Mouse (Mus musculus) Patski (cell line): ENCODE measurements at regions not wholly inside any gene's neighbourhood (a gene's known extent, or its start where the extent isn't known, plus 50 kb on each side); places are given as distances from the start of the nearest gene placed in this dataset.
A peak's percentile ranks its signal among the peaks of the same experiment; 100 is the strongest.

ENCODE experiments used
- ATAC-seq: fragments of 100-300 bp; one replicate; pipeline ENCODE4 v1.8.0; 2021
- CTCF ChIA-PET: fragments of 350-600 bp; sonication (Branson Sonifier 250); formaldehyde crosslinking; loops from one replicate; lab custom pipeline; 2022; ENCODE audit warnings: inconsistent platforms; lab: Charles Lee
- POLR2A ChIA-PET: fragments of 350-600 bp; sonication (Branson Sonifier 250); formaldehyde crosslinking; loops from one replicate; lab custom pipeline; 2022; ENCODE audit warnings: antibody characterized with exemption, inconsistent platforms; lab: Charles Lee
- DNase-seq: peaks from one replicate; pipeline ENCODE4 v3.0.0-alpha.2; 2011; ENCODE audit warnings: low read depth, low spot score
- H3K27me3 ChIP-seq: fragments of 371-371 bp; one replicate; pipeline ENCODE4 v1.5.1; 2021
- CTCF ChIP-seq: fragments of 100-300 bp; IDR thresholded peaks from one replicate; pipeline ENCODE4 v1.5.1; 2021
- in situ Hi-C: fragments of 300-500 bp; cut with MboI; formaldehyde crosslinking; loops from 3 replicates; pipeline ENCODE4 v1.11.1; 2018; ENCODE audit warnings: low pct_unique_long_range_greater_than_20kb, mixed read lengths

DNA sequence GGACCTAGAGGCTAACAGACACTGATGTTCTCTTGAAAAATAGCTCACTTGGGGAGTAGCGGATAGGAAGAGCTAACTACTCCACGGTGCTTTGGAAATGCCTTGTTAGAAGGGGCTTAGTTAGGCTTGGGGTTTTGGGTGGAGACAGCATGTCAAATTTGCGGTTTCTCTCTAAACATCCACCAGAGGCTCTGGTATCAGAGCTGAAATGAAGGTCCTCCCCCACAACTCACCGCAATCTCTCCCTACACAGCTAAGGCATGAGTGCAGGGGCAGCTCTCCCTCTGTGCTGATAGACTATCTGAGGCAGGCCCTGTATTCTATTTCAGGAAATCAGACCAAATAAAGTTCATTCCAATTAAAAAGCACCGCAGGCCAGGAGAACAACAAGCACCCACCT lies 259.1 kb upstream of the Prok2 start:
- POLR2A ChIA-PET: no interaction called here
- peaks cover 35% of the 10 kb centered on the region for H3K27me3 ChIP-seq
- DNase-seq (no peak), ATAC-seq (no peak)
- in situ Hi-C loops: no loop called here
- CTCF ChIA-PET: interaction anchor here (1.4 kb wide), 1 partner anchor 11 kb away, joined by 5 read pairs; no protein-coding TSS in a partner anchor
- no peak for TF ChIP-seq CTCF

DNA sequence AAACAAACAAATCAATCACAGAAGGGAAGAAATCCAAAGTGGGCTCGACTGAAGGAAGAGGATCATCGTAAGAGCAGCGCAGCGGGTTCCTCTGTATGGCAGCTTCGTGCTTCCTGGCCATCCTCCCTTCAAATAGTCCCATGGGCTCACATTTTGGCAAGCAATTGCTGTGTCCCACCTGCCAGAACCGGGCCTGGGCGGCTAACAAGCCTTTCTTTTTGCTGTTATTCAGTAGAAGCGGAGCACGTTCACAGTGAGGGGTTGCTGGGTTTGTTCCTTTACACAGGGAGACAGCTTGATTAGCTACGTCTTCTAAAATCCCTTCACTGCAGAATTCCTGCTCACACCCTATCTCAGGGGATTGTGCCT lies 258.6 kb upstream of the Prok2 start:
- in situ Hi-C loops: no loop called here
- ChIA-PET POLR2A (no interaction called here), CTCF (interaction anchor here (1.4 kb wide), 1 partner anchor 11 kb away, joined by 5 read pairs; no protein-coding TSS in a partner anchor)
- H3K27me3 ChIP-seq: peaks cover 35% of the 10 kb centered on the region
- ATAC-seq (no peak), DNase-seq (no peak)
- no peak for TF ChIP-seq CTCF

DNA sequence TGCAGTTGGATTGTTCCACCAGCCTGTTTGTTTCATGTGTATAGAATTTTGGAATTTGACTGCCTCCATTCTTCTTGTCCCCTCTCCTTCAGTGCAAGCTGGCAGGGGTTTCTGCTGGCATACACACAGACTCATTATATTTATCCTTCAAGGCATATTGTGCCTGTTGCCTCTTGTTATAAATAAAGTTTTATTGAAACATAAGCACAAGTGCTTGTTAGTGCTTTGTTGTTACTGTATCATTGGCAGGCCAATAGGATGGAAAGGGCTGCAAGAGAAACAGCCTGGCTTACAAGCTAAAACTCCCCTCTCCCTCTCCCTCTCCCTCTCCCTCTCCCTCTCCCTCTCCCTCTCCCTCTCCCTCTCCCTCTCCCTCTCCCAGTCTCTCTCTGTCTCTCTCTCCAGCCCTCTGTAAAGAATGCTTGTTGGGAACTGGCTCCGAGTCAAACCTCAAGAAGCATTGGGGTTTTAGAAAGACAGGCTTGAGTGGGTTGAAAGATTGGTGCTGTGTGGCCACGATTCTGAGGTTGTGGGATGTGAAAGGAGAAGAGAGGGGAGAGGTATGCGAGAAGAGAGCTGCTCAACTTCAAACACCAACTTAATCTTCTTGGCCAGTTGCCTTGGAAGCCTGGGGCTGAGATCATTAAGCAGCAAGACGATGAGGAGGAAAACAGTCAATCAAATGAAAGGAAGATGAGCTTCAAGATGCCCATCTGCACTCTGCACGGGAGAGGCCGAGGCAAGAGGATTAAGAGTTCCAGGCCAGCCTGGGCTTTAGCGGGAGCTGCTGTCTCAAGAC lies 258.1 kb upstream of the Prok2 start:
- in situ Hi-C loops: no loop called here
- no peak for TF ChIP-seq CTCF
- POLR2A ChIA-PET: no interaction called here
- DNase-seq (peak; percentile 82), ATAC-seq (peak; percentile 58)
- CTCF ChIA-PET: interaction anchor here (1.4 kb wide), 1 partner anchor 10 kb away, joined by 5 read pairs; no protein-coding TSS in a partner anchor
- peaks cover 39% of the 10 kb centered on the region for H3K27me3 ChIP-seq

DNA sequence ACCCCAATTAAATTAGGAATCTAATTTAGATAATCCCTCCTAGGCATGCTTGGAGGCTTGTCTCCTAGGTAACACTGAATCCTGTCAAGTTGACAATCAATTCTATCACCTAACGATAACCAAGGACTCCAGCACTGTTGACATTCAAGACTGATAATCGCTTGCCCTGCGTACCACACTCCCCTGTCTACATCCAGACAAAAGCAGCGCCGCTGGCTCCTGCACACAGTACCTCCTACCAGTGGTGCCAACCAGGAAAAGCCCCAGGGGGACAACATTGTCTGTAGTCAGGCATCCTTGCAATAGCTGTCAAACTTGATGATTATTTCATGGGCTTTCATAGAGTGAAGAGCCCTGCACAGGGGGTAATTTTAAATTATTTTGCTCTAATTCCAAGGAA lies 253.4 kb upstream of the Prok2 start:
- CTCF ChIA-PET: interaction anchor here (1.5 kb wide), 1 partner anchor 8 kb away, joined by 5 read pairs; no protein-coding TSS in a partner anchor
- peaks cover 12% of the 10 kb centered on the region for H3K27me3 ChIP-seq
- in situ Hi-C loops: no loop called here
- no peak for TF ChIP-seq CTCF
- POLR2A ChIA-PET: no interaction called here
- ATAC-seq (no peak), DNase-seq (no peak)

DNA sequence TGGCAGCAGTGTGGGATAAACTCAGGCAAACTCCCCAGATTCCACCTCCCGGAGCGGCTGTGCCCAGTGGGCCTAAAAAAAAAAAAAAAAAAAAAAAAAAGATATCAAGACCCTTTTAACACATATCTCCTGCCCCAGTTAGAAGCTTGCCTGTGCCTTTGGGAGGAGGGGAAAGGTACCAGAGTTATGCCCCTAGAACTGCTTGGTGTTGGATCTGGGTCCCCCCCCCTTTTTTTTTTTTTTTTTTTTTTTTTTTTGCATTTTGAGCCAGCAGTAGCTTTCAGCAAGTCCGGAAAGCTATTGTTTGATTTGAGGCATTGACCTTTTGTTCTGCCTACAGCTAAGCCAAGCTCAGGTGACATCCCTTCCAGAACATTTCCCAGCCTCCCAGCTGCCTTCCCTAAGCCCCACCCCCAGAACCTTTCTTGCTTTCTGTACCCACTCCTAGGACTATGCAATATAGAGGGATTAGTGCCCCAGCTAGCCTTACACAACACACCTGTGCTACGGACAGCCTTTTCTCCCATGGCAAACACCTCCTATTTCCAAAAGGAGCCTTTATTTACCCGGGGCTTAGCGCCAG lies 252.1 kb upstream of the Prok2 start:
- no peak for DNase-seq
- ChIA-PET POLR2A (interaction anchor here (0.6 kb wide), 4 partner anchors 9 to 1209 kb away, joined by 3 to 5 read pairs (median 4); no protein-coding TSS in a partner anchor), CTCF (no interaction called here)
- no peak for ATAC-seq
- in situ Hi-C loops: no loop called here
- H3K27me3 ChIP-seq: peaks cover 12% of the 10 kb centered on the region
- no peak for TF ChIP-seq CTCF

DNA sequence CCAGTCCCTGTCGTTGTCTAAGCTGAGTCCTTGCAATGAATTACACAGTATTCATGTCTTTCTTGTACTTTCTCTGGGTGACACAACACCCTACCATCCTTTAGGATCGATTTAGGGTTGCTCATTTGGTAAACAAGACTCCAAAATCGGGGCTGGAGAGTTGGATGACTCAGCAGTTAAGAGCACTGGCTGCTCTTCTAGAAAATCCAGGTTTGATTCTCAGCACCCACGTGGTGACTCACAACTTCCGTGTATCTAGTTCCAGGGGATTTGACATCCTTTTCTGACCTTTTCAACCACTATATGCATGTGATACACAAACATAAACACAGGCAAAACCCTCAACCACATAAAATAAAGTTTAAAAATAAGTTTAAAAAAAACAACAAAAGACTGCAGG lies 250.0 kb upstream of the Prok2 start:
- TF ChIP-seq CTCF: no peak
- ATAC-seq (no peak), DNase-seq (no peak)
- ChIA-PET CTCF (no interaction called here), POLR2A (no interaction called here)
- peaks cover 22% of the 10 kb centered on the region for H3K27me3 ChIP-seq
- in situ Hi-C loops: no loop called here

DNA sequence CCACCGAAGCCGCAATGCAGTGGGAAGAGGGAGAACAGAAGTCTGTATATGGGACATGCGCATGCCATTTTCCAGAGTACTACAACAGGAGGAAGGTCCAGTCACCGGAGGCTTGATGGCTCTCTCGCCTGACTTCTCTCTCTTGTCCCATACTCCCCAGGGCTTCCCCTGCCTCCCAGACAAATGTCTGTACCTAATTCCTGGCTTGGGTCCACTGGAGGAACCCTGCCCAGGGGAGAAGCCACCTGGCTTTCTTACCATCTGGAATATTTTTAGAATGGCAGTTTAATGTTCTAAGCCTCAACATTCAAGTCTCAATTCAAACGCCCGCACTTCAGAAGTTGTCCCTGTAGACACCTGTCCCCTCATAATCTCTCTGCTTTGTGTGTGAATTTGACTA lies 249.3 kb upstream of the Prok2 start:
- DNase-seq: no peak
- in situ Hi-C loops: no loop called here
- peaks cover 19% of the 10 kb centered on the region for H3K27me3 ChIP-seq
- no peak for ATAC-seq
- CTCF ChIA-PET: no interaction called here
- no peak for TF ChIP-seq CTCF
- POLR2A ChIA-PET: no interaction called here

DNA sequence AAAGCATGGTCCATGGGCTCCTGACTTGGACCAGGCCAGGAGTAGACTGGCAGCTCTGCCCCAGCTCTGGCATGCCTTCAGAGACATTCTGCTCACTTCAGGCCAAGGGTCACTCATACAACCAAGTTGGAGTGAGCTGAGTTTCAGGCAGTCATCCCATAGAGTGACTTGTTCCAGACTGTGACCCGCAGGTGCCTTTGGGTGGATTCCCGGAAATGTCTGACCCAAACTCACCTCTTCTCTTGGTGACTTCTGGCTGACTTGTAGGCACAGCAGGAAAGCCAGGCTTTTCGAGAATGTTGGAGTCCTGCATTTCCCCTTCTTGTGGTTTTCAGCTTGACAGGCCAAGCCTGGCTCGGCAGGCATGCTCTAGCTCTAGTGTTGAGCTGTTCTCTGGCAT lies 248.3 kb upstream of the Prok2 start:
- POLR2A ChIA-PET: no interaction called here
- in situ Hi-C loops: no loop called here
- no peak for TF ChIP-seq CTCF
- ATAC-seq (peak; percentile 78), DNase-seq (no peak)
- CTCF ChIA-PET: interaction anchor here (0.7 to 1.7 kb wide), 2 partner anchors 11 to 305 kb away, joined by 3 to 5 read pairs; no protein-coding TSS in a partner anchor
- H3K27me3 ChIP-seq: peaks cover 17% of the 10 kb centered on the region

DNA sequence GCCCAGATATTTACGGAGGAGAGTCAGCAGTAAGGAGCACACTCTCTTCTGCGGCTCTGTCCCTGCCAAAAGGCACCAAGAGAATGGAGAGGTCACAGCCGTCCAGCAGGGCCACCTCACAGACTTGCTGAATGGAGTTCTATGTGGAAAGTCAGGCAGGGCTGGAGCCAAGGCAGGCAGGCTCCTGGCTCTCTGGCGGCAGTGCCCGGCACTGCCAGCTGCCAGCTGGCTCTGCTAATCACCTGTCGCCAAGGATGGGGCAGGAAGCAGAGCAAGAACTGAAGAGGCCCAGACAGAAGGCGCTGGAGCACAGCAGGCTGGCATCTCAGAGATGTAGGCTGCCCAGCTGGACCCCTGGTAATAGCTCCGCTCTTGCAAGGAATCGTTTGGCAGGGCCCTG lies 245.2 kb upstream of the Prok2 start:
- in situ Hi-C loops: no loop called here

DNA sequence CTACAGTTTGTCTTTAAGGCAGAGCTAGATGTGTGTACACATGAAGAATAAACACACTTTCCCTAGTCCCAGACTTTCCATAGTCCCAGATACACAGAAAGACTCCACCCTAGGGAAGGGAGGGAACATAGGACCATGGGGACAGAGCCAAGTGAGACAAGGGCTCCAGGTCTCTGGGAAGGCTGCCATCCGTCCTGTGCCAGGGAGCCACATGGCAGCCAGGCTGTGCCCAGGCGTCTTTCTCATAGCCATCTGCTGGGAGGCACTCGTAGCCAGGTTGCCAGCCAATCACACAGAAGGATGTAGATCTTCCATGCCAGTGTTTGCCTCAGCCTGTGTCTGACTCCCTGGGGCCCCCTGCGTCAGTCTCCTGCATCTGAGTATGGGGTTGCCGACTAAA lies 242.7 kb upstream of the Prok2 start:
- POLR2A ChIA-PET: interaction anchor here (0.5 kb wide), 1 partner anchor 9 kb away, joined by 5 read pairs; no protein-coding TSS in a partner anchor
- DNase-seq: no peak
- in situ Hi-C loops: no loop called here
- CTCF ChIA-PET: no interaction called here
- ATAC-seq: no peak
- H3K27me3 ChIP-seq: peaks cover 39% of the 10 kb centered on the region
- no peak for TF ChIP-seq CTCF

More for the DNA sequence above, 245.2 kb upstream of the Prok2 start:
- ATAC-seq (no peak), DNase-seq (no peak)
- TF ChIP-seq CTCF: no peak
- CTCF ChIA-PET: interaction anchor here (1.7 kb wide), 1 partner anchor 9 kb away, joined by 5 read pairs; no protein-coding TSS in a partner anchor
- peaks cover 28% of the 10 kb centered on the region for H3K27me3 ChIP-seq
- POLR2A ChIA-PET: no interaction called here

DNA sequence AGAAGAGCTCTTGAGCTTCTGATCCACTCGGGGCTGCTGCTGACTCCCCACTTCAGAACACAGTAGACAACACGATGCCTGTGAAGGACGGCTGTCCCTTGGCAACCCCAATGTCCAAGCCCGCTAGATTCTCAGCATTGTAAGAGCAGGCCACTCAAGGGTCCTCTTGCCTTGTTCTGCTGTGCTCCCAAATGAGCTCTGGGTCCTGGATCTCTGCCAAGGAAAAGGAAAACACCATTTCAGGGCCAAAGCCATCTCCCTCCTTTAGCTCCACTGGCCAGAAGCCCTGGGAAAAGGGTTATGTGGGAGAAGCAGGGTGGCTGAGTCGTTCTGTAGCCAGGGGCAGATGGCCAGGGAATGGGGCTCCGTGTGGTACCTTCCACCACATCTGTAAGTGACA lies 241.3 kb upstream of the Prok2 start:
- no peak for ATAC-seq
- DNase-seq: no peak

More for the DNA sequence above, 241.3 kb upstream of the Prok2 start:
- POLR2A ChIA-PET: no interaction called here
- in situ Hi-C loops: no loop called here
- CTCF ChIA-PET: no interaction called here
- TF ChIP-seq CTCF: no peak
- peaks cover 39% of the 10 kb centered on the region for H3K27me3 ChIP-seq
